Mouse (Mus musculus) CH12.LX (cell line): ENCODE data around the gene Thy1. TPM values are rescaled to one million over a fixed set of nuclear protein-coding genes. Genes with fewer than 3 reads are reported as not detected.

ENCODE experiments used
- DNase-seq: peaks from one replicate; pipeline ENCODE4 v3.0.0-alpha.2; 2013; ENCODE audit errors: extremely low read depth
- H3K27ac ChIP-seq: 2 replicates; pipeline ENCODE4 v1.5.1; 2012; ENCODE audit warnings: low read depth, mild to moderate bottlenecking, control low read depth, moderate library complexity; ENCODE audit not compliant: insufficient read depth
- H3K27me3 ChIP-seq: replicated peaks from 2 replicates; pipeline ENCODE3; 2012; ENCODE audit warnings: inconsistent platforms
- H3K36me3 ChIP-seq, 2 experiments: replicated peaks in 1 of 2; 2 replicates each; pipeline versions ENCODE3 to v1.6.1; 2012; ENCODE audit warnings: inconsistent platforms in 1 of 2, low read length in 1 of 2, mild to moderate bottlenecking in 1 of 2, mixed read lengths in 1 of 2, moderate library complexity in 1 of 2; ENCODE audit not compliant: control insufficient read depth in 1 of 2, insufficient read depth in 1 of 2
- H3K4me1 ChIP-seq, 2 experiments: 2 replicates each; pipeline ENCODE4 v1.6.1; 2012; ENCODE audit warnings: inconsistent platforms in 1 of 2, moderate library complexity in 1 of 2; ENCODE audit not compliant: insufficient read depth in 2 of 2, control insufficient read depth in 1 of 2
- H3K4me2 ChIP-seq: 2 replicates; pipeline ENCODE4 v1.6.1; 2012; ENCODE audit warnings: low read depth, mild to moderate bottlenecking, control low read depth; ENCODE audit not compliant: poor library complexity, insufficient read depth, severe bottlenecking
- H3K4me3 ChIP-seq, 3 experiments: fragments of 150-350 bp in 1 of 3; sonication (generic) in 1 of 3; replicated peaks in 1 of 3; 2 replicates each; pipeline versions ENCODE3 to v1.5.1; 2011 to 2012; ENCODE audit warnings: low read depth in 2 of 3, low read length in 2 of 3, mild to moderate bottlenecking in 2 of 3, moderate library complexity in 2 of 3, control low read depth in 1 of 3, improper control_type of control experiment in 1 of 3, inconsistent platforms in 1 of 3, mixed read lengths in 1 of 3; ENCODE audit not compliant: poor library complexity in 1 of 3
- H3K79me2 ChIP-seq: replicated peaks from 2 replicates; pipeline ENCODE4 v1.6.1; 2012; ENCODE audit warnings: mild to moderate bottlenecking, moderate library complexity; ENCODE audit not compliant: control insufficient read depth, poor library complexity, insufficient read depth, severe bottlenecking; ENCODE audit errors: extremely low read depth
- H3K9ac ChIP-seq: 2 replicates; pipeline ENCODE4 v1.6.1; 2012; ENCODE audit warnings: low read depth, mild to moderate bottlenecking, control low read depth, moderate library complexity; ENCODE audit not compliant: insufficient read depth
- H3K9me3 ChIP-seq: replicated peaks from 2 replicates; pipeline ENCODE3; 2012; ENCODE audit warnings: low read length, inconsistent platforms, mixed read lengths
- BHLHE40 ChIP-seq: IDR thresholded peaks from 2 replicates; pipeline ENCODE4 v1.6.1; 2011; ENCODE audit warnings: mild to moderate bottlenecking, low read depth, low read length, improper control_type of control experiment
- CHD1 ChIP-seq: IDR thresholded peaks from 2 replicates; pipeline ENCODE4 v1.6.1; 2012; ENCODE audit warnings: low read depth, low read length, improper control_type of control experiment, inconsistent platforms
- CHD2 ChIP-seq: IDR thresholded peaks from 2 replicates; pipeline ENCODE4 v1.6.1; 2011; ENCODE audit warnings: low read length, improper control_type of control experiment
- CTCF ChIP-seq, 2 experiments: IDR thresholded peaks in 1 of 2; conservative IDR thresholded peaks in 1 of 2; 2 replicates each; pipeline ENCODE4 v1.5.1; 2011 to 2012; ENCODE audit warnings: low read depth in 2 of 2, low read length in 2 of 2, improper control_type of control experiment in 1 of 2, inconsistent platforms in 1 of 2, mild to moderate bottlenecking in 1 of 2, moderate library complexity in 1 of 2
- ETS1 ChIP-seq: conservative IDR thresholded peaks from 2 replicates; pipeline ENCODE4 v1.6.1; 2012; ENCODE audit warnings: low read depth, mild to moderate bottlenecking, inconsistent platforms, low read length, improper control_type of control experiment, moderate library complexity
- GABPA ChIP-seq: IDR thresholded peaks from 2 replicates; pipeline ENCODE4 v1.6.1; 2012; ENCODE audit warnings: low read depth, low read length, improper control_type of control experiment, inconsistent platforms; ENCODE audit not compliant: insufficient replicate concordance
- IRF4 ChIP-seq: IDR thresholded peaks from 2 replicates; pipeline ENCODE4 v1.6.1; 2014; ENCODE audit warnings: low read depth, mild to moderate bottlenecking, inconsistent platforms, low read length, improper control_type of control experiment
- KAT2A ChIP-seq: IDR thresholded peaks from 2 replicates; pipeline ENCODE4 v1.6.1; 2012; ENCODE audit warnings: low read length, improper control_type of control experiment, inconsistent platforms; ENCODE audit not compliant: insufficient replicate concordance
- MAFK ChIP-seq: IDR thresholded peaks from 2 replicates; pipeline ENCODE4 v1.6.1; 2011; ENCODE audit warnings: low read length, improper control_type of control experiment; ENCODE audit not compliant: insufficient replicate concordance
- MAZ ChIP-seq: IDR thresholded peaks from 2 replicates; pipeline ENCODE4 v1.6.1; 2012; ENCODE audit warnings: low read depth, mild to moderate bottlenecking, inconsistent platforms, low read length, improper control_type of control experiment, moderate library complexity
- MYC ChIP-seq: IDR thresholded peaks from 2 replicates; pipeline ENCODE4 v1.6.1; 2011; ENCODE audit warnings: low read depth, mild to moderate bottlenecking, improper control_type of control experiment, low read length
- POLR2AphosphoS2 ChIP-seq: IDR thresholded peaks from 2 replicates; pipeline ENCODE4 v1.6.1; 2011; ENCODE audit warnings: low read depth, low read length, improper control_type of control experiment
- RAD21 ChIP-seq: IDR thresholded peaks from 2 replicates; pipeline ENCODE4 v1.6.1; 2011; ENCODE audit warnings: low read depth, mild to moderate bottlenecking, low read length, improper control_type of control experiment, moderate library complexity
- SIN3A ChIP-seq: IDR thresholded peaks from 2 replicates; pipeline ENCODE4 v1.6.1; 2012; ENCODE audit warnings: low read length, improper control_type of control experiment, inconsistent platforms
- TBP ChIP-seq: conservative IDR thresholded peaks from 2 replicates; pipeline ENCODE4 v1.6.1; 2011; ENCODE audit warnings: low read depth, low read length, improper control_type of control experiment
- UBTF ChIP-seq: IDR thresholded peaks from 2 replicates; pipeline ENCODE4 v1.6.1; 2012; ENCODE audit warnings: low read depth, mild to moderate bottlenecking, inconsistent platforms, low read length, improper control_type of control experiment, moderate library complexity
- USF1 ChIP-seq: IDR thresholded peaks from 2 replicates; pipeline ENCODE4 v1.6.1; 2014; ENCODE audit warnings: low read depth, mild to moderate bottlenecking, inconsistent platforms, low read length, improper control_type of control experiment
- USF2 ChIP-seq: conservative IDR thresholded peaks from 2 replicates; pipeline ENCODE4 v1.6.1; 2011; ENCODE audit warnings: low read depth, low read length, improper control_type of control experiment
- ZKSCAN1 ChIP-seq: IDR thresholded peaks from 2 replicates; pipeline ENCODE4 v1.6.1; 2012; ENCODE audit warnings: low read depth, inconsistent platforms, low read length, improper control_type of control experiment, borderline replicate concordance
- ZMIZ1 ChIP-seq: IDR thresholded peaks from 2 replicates; pipeline ENCODE4 v1.6.1; 2012; ENCODE audit warnings: low read depth, mild to moderate bottlenecking, inconsistent platforms, low read length, improper control_type of control experiment
- ZNF384 ChIP-seq: IDR thresholded peaks from 2 replicates; pipeline ENCODE4 v1.6.1; 2012; ENCODE audit warnings: low read depth, low read length, improper control_type of control experiment, inconsistent platforms
- dilution Hi-C: fragments of 300-500 bp; cut with MboI; formaldehyde crosslinking; loops from 2 replicates; pipeline ENCODE4 v1.14.3; 2020; ENCODE audit warnings: low sequenced_read_pairs; ENCODE audit not compliant: extremely low pct_unique_long_range_greater_than_20kb, extremely low pct_ligation_motif_present
- in situ Hi-C: fragments of 300-500 bp; cut with MboI; formaldehyde crosslinking; loops from 3 replicates; pipeline ENCODE4 v1.14.3; 2019; ENCODE audit warnings: low sequenced_read_pairs, low pct_ligation_motif_present, low pct_unique_long_range_greater_than_20kb, mixed read lengths
- polyA plus RNA-seq: library from polyadenylated mRNA; unstranded; fragments of >175 nt; gene quantifications from 2 replicates; pipeline ENCODE4 v1.2.1, GENCODE M21; 2012; ENCODE audit warnings: low read depth; ENCODE audit not compliant: insufficient read length
- total RNA-seq, 2 experiments: library from RNA; depleted of rRNA; stranded (reverse); fragments of 300-350 nt in 1 of 2; fragments of >200 nt in 1 of 2; gene quantifications; 2 replicates each; pipeline ENCODE4 v1.2.3; 2012 to 2014

Thy1 gene
- total and polyA plus RNA-seq, 3 experiments = not detected

DNA sequence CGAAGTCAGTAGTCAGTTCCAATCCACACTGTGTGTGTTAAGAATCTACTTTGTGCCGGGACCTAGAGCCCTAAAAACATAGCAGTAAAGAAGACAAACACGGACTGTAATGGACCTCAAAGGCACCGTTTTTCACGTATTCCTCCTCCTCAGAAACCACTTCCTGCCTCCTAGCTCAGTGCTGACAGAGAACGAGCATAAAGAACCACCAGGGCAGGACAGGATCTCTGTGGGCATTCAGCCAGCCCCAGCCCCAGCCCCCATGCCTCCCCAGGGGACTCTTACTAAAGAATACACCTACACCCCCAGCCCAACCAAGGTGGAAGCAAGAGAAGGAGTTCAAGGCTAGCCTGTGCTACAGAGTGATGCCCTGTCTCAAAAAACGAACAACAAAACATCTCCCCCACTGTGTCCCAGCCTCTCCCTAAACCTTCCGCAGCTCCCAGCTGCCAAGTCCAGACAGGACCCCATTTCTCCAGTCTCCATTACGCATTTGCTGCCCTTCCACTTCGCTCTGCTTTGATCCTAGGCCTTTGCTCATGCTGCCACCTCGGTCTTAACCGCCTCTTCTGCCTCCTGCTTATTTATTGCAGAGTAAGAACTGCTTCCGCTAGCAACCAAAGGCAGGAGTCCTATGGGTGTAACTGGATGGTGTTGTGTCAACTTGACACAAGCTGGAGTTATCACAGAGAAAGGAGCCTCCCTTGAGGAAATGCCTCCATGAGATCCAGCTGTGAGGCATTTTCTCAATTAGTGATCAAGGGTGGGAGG is 9.0 kb upstream of the Thy1 start:
- no peaks in the 10 kb centered on the region for H3K79me2 ChIP-seq
- no peaks in the 10 kb centered on the region for H3K36me3 ChIP-seq
- H3K4me2 ChIP-seq = no peak overlapping the region
- dilution Hi-C loops (no loop called here), in situ Hi-C loops (no loop called here)
- DNase-seq = no peak
- no peak overlapping the region for H3K27ac ChIP-seq
- TF ChIP-seq POLR2AphosphoS2 = no peak
- no peak for TF ChIP-seq GABPA
- no peak for TF ChIP-seq UBTF
- TF ChIP-seq TBP = no peak
- TF ChIP-seq RAD21 = no peak
- TF ChIP-seq ZMIZ1 = no peak
- TF ChIP-seq BHLHE40 = no peak
- TF ChIP-seq IRF4 = no peak
- TF ChIP-seq SIN3A = no peak
- TF ChIP-seq MAFK = no peak
- no peak for TF ChIP-seq CHD2
- no peak for TF ChIP-seq ETS1
- TF ChIP-seq ZNF384 = no peak
- TF ChIP-seq KAT2A = no peak
- TF ChIP-seq USF1 = no peak
- no peak for TF ChIP-seq MAZ
- TF ChIP-seq CTCF (conservative IDR thresholded peaks at IDR 0.05 in 1 of 2, IDR thresholded peaks at IDR 0.05 in 1 of 2; ENCODE audit: low read depth in 2 of 2, low read length in 2 of 2) = no peak
- no peak for TF ChIP-seq ZKSCAN1
- TF ChIP-seq MYC = no peak
- TF ChIP-seq USF2 = no peak
- no peak overlapping the region for H3K4me3 ChIP-seq
- H3K9me3 ChIP-seq = peaks cover 17% of the 10 kb centered on the region
- H3K27me3 ChIP-seq = peaks cover 16% of the 10 kb centered on the region
- H3K9ac ChIP-seq = no peak overlapping the region
- no peaks in the 10 kb centered on the region for H3K4me1 ChIP-seq

DNA sequence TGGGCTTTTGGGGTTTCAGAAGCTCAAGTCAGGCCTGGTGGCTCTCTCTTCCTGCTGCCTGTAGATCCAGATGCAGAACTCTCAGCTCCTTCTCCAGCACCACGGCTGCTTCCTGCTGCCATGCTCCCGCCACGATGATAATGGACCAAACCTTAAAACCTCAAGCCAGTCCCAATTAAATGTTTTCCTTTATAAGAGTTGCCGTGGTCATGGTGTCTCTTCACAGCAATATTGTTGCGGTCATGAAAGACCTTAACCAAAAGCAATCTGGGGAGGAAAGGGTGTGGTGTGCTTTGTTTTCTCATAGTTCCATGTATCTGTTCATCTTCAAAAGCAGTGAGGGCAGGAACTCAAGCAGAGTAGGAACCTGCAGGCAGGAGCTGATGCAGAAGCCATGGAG is 6.1 kb upstream of the Thy1 start:
- dilution Hi-C loops (no loop called here), in situ Hi-C loops (no loop called here)
- TF ChIP-seq ZNF384 (no peak), CHD1 (no peak)
- no peak overlapping the region for H3K4me3 ChIP-seq
- DNase-seq = no peak
- H3K4me1 ChIP-seq = no peaks in the 10 kb centered on the region
- peaks cover 24% of the 10 kb centered on the region for H3K27me3 ChIP-seq
- H3K9me3 ChIP-seq = peaks cover 17% of the 10 kb centered on the region
- no peak overlapping the region for H3K4me2 ChIP-seq
- no peaks in the 10 kb centered on the region for H3K36me3 ChIP-seq
- H3K79me2 ChIP-seq = no peaks in the 10 kb centered on the region
- H3K9ac ChIP-seq = no peak overlapping the region
- H3K27ac ChIP-seq = no peak overlapping the region
